In the genomic region with DNA sequence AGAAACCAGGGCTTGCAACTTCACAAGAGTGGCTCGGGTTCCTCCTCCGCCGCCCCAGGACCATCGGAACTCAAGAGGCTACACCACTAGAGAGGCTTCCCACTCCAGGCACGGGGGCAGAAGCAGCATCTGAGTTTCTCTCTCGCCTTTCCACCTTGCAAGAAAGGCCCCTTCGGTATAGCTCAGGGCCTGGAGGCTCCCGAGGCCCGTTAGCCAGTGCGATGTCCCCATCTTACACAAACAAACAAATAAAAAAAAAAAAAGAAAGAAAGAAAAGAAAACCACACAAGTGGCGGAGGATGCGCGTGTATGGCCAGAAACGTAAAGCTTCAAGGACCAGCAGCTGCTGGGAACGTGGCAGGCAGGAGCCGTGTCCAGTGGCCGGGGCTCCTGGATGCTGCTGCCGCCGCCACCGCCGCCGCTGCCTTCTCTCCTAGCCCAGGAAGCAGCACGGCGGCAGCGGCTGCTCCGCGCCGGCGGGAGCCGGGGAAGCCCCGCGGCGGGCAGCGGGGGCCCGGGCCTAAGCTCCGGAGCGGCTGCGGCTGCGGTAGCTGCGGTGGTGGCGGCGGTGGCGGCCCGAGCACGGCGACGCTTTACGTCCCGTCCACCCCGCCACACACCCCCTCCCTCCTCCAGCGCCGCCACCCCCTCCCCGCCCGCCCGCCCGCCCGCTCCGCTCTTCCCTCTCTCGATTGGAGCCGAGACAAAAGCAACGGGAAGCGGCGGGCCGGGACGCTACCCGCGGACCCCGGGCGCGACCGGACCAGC, we compare ENCODE assay signal across 8 mouse cellular contexts. TPM values are rescaled to one million over a fixed set of nuclear protein-coding genes. Genes with fewer than 3 reads are reported as not detected.
DNase-seq lines count a peak whose midpoint lies in the region; ATAC-seq and TF ChIP-seq lines count a peak whose summit lies in the region.

No protein-coding gene starts in this region.

- TF ChIP-seq POLR2A in thymus, adult 2 months (IDR thresholded peaks at IDR 0.05; ENCODE audit: control insufficient read depth, extremely low read depth, insufficient read depth, low read length, poor library complexity) = no peak

- no peaks in the 10 kb centered on the region for H3K9me3 ChIP-seq in embryonic facial prominence, embryonic 15.5 days (replicated peaks)
- no peaks in the 10 kb centered on the region for H3K9me3 ChIP-seq in heart, embryonic 15.5 days (replicated peaks)
- no peaks in the 10 kb centered on the region for H3K9me3 ChIP-seq in lung, embryonic 14.5 days (ENCODE audit: low read depth, low read length)

- TF ChIP-seq CTCF in lung, embryonic 14.5 days (IDR thresholded peaks at IDR 0.05; ENCODE audit: low read depth) = no peak
- no peak for TF ChIP-seq CTCF in thymus, adult 2 months (IDR thresholded peaks at IDR 0.05; ENCODE audit: borderline replicate concordance, control insufficient read depth, extremely low read depth, insufficient read depth, low read length, poor library complexity)

- ATAC-seq in embryonic facial prominence, embryonic 15.5 days (ENCODE audit: insufficient number of reproducible peaks, low FRiP score, low TSS enrichment, low read depth) = peak; percentile 79
- ATAC-seq in heart, embryonic 15.5 days (replicated peaks; ENCODE audit: insufficient number of reproducible peaks, insufficient read depth, low FRiP score, low read depth) = peak; percentile 73
- peak; percentile 81 for ATAC-seq in lung, embryonic 14.5 days (ENCODE audit: insufficient read depth)
- peak; percentile 1; the same call in 1 of the 2 replicates for ATAC-seq in neutrophil, adult 5-6 weeks (ENCODE audit: extremely low read depth, insufficient number of reproducible peaks, low FRiP score, poor library complexity, severe bottlenecking)

- peak overlapping the region; percentile 54 for H3K4me2 ChIP-seq in embryonic facial prominence, embryonic 15.5 days (replicated peaks)
- peak overlapping the region; percentile 75 for H3K4me2 ChIP-seq in heart, embryonic 15.5 days
- H3K4me2 ChIP-seq in lung, embryonic 14.5 days = peak overlapping the region; percentile 79

- peak; percentile 43 to 55 for DNase-seq in CD8-positive naive resting alpha-beta T cell, adult 2 months (ENCODE audit: low read depth in 2 of 2, low spot score in 2 of 2)
- DNase-seq in adrenal gland, postnatal 36 days = peak; percentile 53 to 69
- peak; percentile 46 for DNase-seq in kidney, postnatal 14 days
- peak; percentile 73 for DNase-seq in lung, embryonic 14.5 days
- peak; percentile 55 for DNase-seq in thymus, adult 2 months

- H3K9ac ChIP-seq in embryonic facial prominence, embryonic 15.5 days = peak overlapping the region; percentile 97
- H3K9ac ChIP-seq in heart, embryonic 15.5 days = peak overlapping the region; percentile 93
- peak overlapping the region; percentile 95 for H3K9ac ChIP-seq in lung, embryonic 14.5 days

- peaks cover 10% of the 10 kb centered on the region for H3K36me3 ChIP-seq in embryonic facial prominence, embryonic 15.5 days
- H3K36me3 ChIP-seq in heart, embryonic 15.5 days = peaks cover 11% of the 10 kb centered on the region; the same call in 1 of the 2 replicates
- no peaks in the 10 kb centered on the region for H3K36me3 ChIP-seq in lung, embryonic 14.5 days (ENCODE audit: insufficient read depth)
- H3K36me3 ChIP-seq in thymus, adult 2 months (ENCODE audit: control insufficient read depth, insufficient read depth, low read length) = peaks cover 9% of the 10 kb centered on the region; the same call in 1 of the 2 replicates

- H3K4me1 ChIP-seq in embryonic facial prominence, embryonic 15.5 days = peaks cover 8% of the 10 kb centered on the region; the same call in 1 of the 2 replicates
- H3K4me1 ChIP-seq in heart, embryonic 15.5 days (replicated peaks) = peaks cover 10% of the 10 kb centered on the region
- no peaks in the 10 kb centered on the region for H3K4me1 ChIP-seq in lung, embryonic 14.5 days (ENCODE audit: insufficient read depth)
- H3K4me1 ChIP-seq in thymus, adult 2 months (replicated peaks; ENCODE audit: control insufficient read depth, insufficient read depth, low read length) = peaks cover 2% of the 10 kb centered on the region; the same call in 1 of the 2 replicates

- H3K27me3 ChIP-seq in embryonic facial prominence, embryonic 15.5 days = no peaks in the 10 kb centered on the region
- H3K27me3 ChIP-seq in heart, embryonic 15.5 days = no peaks in the 10 kb centered on the region
- H3K27me3 ChIP-seq in lung, embryonic 14.5 days (ENCODE audit: insufficient read depth, low read length) = no peaks in the 10 kb centered on the region
- no peaks in the 10 kb centered on the region for H3K27me3 ChIP-seq in thymus, adult 2 months (ENCODE audit: control insufficient read depth, insufficient read depth, low read length)

- H3K27ac ChIP-seq in embryonic facial prominence, embryonic 15.5 days (replicated peaks) = peak overlapping the region; percentile 98
- H3K27ac ChIP-seq in heart, embryonic 15.5 days = peak overlapping the region; percentile 97
- H3K27ac ChIP-seq in lung, embryonic 14.5 days (ENCODE audit: low read depth) = peak overlapping the region; percentile 99
- H3K27ac ChIP-seq in thymus, adult 2 months (ENCODE audit: control insufficient read depth, insufficient read depth, low read length) = peak overlapping the region; percentile 81

- under 1% methylated on average over 44 of the region's 71 CpGs for WGBS in embryonic facial prominence, embryonic 15.5 days
- under 1% methylated on average over 52 of the region's 71 CpGs for WGBS in heart, embryonic 15.5 days
- under 1% methylated on average over 53 of the region's 71 CpGs for WGBS in lung, embryonic 14.5 days
- WGBS in thymus, adult 2 months = under 1% methylated on average over 65 of the region's 71 CpGs

- peak overlapping the region; percentile 97 for H3K4me3 ChIP-seq in embryonic facial prominence, embryonic 15.5 days (replicated peaks)
- peak overlapping the region; percentile 79 for H3K4me3 ChIP-seq in heart, embryonic 15.5 days
- peak overlapping the region; percentile 93 for H3K4me3 ChIP-seq in lung, embryonic 14.5 days (ENCODE audit: low read depth, low read length)
- H3K4me3 ChIP-seq in thymus, adult 2 months (ENCODE audit: control insufficient read depth, insufficient read depth, low read length) = peak overlapping the region; percentile 68

RNA-seq across cellular contexts. Expression of a gene that starts 0.5 kb away (rescaled TPM):
- total RNA-seq in adrenal gland, postnatal 36 days (2021) = 10 to 100 TPM; 75.6 to 77.0 TPM
- polyA plus RNA-seq in embryonic facial prominence, embryonic 15.5 days (2015; fragmentation: Nextera tagmentation; extraction: Ambion mirVana) = 98.1 and 100 TPM in 2 replicates
- 60.0 and 67.9 TPM in 2 replicates for polyA plus RNA-seq in heart, embryonic 15.5 days (2015; fragmentation: Nextera tagmentation; extraction: Ambion mirVana)
- polyA plus RNA-seq in lung, embryonic 14.5 days (2014; fragmentation: Nextera tagmentation; extraction: Ambion mirVana) = 106 and 112 TPM in 2 replicates
- total RNA-seq in neutrophil, adult 5-6 weeks (2017) = 191 and 211 TPM in 2 replicates
- polyA plus RNA-seq in thymus, adult 2 months (2012; rRNA removed) = 103 and 114 TPM in 2 replicates

Comparison
In these comparisons a context has a peak if more than half of its experiments do, and no peak if none do; other contexts are left out.
1. Peak in every context shown above with its lines: DNase-seq, ATAC-seq, H3K4me3 ChIP-seq and H3K27ac ChIP-seq.
2. ATAC-seq: peak in every context shown above with its lines; median percentile 81 in lung, embryonic 14.5 days; 79 in embryonic facial prominence, embryonic 15.5 days; 73 in heart, embryonic 15.5 days; 1 in neutrophil, adult 5-6 weeks.